Mouse (Mus musculus) brain, embryonic 18.5 days (tissue): ENCODE data around the gene Cfap77.

Experiments used
- DNase-seq: peaks from one replicate; pipeline ENCODE4 v3.0.0-alpha.2; 2012; ENCODE audit warnings: low read depth, low spot score

Gene Cfap77

DNA sequence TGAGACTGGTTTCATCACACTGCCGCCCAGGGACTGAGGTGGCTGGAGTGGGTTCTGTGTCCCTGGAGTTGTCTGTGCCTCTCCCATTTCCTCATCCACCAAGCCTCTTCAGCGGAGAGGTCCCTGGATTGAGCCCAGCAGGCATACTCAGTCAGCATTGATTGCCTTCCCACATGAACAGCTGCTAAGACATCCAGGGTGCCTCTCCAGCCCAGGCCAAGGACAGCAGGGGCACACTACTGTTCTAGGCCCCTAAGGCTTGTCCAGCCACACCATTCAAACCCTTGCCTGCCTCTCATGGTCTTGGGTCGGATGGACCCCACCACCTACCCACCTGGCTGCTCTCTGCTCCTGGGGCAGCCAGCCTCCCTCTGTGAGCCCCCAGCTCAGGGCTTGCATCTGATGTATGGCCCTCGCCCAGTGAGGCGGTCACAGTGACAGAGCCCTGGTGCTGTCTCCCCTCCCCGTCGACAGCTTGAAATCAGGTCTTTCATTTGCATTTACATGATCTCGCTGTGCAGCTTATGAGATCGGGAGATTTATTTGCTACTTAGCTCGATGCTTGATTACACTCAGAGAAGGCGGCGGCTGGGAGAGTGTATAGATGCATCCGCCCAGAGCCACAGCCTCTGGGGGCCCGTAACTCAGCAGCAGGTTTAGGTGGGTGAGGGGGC lies 57.6 kb downstream of the Cfap77 start:
- DNase-seq, result no peak

DNA sequence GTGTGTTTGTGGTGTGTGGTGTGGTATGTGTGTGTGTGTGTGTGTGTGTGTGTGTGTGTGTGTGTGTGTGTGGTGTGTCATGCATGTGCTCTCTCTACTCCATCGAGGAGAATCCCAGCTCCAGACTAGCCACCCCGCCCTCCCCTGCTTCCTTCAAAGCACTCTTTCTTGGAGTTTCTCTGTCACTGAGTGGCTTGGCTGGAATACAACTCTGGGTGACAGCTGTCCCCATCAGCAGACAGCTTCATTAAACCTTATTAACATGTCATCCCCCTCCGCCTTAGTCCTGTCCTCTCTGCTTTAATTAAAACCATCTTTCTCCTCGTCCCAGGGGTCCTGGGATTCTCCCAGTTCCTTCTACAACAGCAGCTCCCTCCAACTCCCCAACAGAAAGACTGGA lies 59.4 kb downstream of the Cfap77 start:
- no peak for DNase-seq

DNA sequence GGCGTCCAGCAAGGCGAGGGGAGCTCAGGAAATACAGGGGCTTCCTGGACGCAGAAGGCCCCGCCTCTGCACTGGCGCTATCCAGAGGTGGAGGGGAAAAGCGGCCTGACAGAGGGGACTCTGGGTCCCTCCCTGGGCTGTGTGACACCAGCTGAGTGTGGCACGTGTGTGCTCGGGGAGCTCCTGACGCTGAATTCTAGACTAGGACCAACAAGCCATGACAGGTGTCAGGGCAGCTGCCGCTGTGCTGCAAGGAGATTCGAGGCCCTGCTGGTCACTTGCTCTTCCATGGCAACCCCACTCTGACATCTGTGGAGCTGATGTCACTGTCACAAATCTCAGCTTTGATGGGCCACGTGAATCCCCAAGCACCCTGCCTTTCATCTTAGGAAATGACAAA lies 60.9 kb downstream of the Cfap77 start:
- no peak for DNase-seq

DNA sequence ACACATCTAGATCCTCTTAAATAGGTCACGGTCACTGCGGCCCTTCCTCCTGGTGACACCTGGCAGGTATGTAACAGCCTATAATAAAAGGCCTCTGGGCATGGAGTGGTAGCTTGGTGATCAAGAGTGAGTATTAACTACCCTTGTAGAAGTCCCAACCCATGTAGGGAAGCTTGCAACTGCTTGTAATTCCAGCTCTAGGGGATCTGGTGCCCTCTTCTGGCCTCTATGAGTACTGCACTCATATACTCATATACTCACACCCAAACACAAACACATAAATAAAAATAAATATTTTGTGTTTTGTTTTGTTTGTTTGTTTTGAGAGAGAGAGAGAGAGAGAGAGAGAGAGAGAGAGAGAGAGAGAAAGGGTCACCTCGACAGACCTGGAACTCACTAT lies 66.1 kb downstream of the Cfap77 start:
- DNase-seq, result no peak

DNA sequence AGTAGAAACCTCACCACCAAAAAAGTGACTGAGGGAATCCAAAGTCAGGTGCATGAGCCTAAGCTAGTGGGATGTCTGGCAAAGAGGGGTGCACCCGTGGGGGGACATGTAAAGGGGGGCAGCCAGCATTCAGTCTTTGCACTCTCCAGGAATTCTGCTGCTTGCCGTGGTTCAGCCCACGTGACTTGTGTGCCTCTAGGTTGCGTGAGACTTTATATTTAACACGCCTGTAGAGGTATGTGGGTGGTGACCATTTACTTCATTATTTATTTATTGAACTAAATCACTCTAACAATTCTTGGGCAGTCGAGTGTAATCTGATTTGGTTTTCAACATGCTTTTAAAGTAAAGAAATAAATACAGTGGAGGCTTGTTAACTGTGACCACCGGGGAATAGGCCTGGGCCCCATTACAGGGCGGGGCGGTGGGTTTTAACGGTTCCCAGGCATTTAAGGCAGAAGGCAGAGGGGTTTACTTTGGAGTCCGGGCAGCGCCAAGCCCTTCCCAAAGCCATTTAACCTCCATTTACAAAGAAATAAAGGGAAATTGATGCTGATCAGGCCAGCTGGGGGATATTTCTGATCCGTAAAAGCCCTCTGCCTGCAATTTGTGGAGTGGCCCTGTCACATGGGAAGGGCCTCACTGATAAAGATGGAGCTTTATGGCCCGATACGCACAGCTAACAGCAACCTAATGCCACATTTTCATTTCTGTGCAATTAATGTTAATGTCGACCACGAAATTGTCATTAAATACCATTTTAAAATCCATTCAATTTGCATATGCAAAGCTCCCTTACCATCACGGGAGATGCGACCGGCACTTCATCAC lies 74.6 kb downstream of the Cfap77 start:
- DNase-seq, result no peak

DNA sequence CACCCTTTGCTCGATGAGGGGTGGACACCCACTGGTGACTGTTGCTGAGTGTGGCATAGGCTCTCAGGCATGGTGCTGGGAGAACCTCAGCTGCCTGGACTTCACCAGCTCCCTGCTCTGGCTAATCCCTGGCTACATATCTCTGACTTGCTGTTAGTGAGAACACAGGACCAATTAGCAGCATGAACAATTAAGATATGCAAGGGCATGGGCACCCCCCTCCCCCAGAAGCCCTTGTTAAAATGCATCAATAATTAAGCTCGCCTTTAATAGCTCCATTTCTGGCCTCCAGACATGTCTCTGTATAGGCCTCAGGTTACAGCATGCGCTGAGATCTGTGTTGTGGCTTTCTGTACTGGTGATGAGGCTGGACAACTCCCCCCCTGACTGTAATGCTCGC lies 76.4 kb downstream of the Cfap77 start:
- DNase-seq, result no peak

DNA sequence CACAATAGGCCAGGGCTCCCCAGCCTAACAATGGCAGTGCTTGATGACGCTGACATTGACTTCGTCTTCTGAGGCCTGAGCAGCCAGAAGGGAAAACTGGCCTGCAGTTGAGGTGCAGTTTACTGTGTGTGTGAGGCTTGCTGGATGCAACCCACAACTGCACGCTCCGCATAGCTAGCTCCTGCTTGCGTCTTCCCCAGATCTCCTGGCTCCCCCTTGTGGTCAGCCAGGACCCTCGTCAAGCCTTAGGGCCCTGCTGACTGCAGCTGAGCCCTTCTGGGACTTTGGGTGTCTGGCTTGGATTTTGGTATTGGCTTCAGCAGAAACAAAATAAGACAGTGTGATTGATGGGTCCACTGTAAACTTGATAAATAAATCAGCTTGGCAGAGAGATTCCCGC lies 78.2 kb downstream of the Cfap77 start:
- DNase-seq, result peak; percentile 43

DNA sequence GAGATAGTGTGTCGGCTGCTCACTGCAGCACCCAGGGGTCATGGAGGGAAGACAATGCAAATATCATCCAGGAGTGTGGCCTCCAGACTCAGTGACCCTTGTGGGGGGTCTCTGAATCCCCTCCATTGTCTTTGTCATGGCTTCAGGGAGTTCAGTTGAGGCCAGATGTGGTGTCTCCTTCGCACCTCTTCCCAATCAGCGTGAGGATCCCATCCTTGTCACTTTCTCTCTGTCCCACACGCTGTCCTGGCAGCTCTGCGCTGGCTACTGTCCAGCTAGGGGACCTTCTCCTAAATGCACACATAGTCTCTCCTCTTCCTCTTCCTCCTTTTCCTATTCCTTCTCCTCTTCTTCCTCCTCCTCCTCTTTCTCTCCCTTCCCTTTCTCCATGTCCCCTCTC lies 79.3 kb downstream of the Cfap77 start:
- no peak for DNase-seq

DNA sequence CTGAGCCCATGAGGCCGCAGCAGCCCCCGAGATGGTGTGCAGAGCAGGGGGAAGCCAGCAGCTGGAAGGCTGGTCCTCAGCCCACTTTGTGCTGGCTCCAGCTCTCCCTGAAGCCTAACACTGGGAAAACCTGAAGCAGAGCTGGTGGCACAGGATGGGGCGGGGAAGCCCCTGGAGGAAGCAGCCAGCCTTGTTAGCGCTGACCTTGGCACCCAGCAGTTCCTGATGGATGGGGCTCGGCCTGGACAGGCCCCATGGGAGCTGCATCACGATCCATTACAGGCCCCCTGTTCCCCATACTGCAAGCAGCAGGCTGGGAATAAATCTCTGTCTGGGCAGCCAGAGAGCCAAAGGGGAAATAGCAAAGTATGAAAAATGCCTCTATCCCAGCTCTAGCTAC lies 80.3 kb downstream of the Cfap77 start:
- no peak for DNase-seq

DNA sequence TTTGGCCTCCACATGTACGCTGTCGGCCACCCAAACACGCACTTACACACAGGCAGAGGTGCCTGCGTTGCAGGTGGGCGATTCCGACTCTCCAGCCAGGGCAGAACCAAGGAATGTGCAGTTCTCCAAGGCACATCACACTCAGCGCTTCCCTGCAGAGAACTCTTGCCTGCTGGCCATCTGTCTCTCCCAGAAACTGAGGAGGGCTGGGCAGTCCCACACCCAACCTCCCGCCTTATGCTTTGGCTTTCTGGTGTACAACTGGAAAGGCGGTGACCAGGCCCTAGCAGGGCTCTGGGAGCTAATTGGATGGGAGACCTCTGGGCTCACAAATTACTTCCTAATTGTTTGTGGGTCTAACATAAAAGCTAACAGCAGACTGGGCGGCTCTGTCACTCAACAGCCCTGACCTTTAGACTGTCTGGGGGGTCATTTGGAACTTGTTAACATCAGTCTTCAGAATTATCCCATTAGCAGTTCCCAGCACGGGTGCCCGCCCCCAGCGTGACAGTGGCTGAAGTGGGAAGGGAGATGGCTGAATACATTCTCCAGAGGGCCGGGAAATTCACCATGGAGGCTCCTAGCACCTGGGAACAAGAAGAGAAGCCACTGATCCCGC lies 80.9 kb downstream of the Cfap77 start:
- no peak for DNase-seq

DNA sequence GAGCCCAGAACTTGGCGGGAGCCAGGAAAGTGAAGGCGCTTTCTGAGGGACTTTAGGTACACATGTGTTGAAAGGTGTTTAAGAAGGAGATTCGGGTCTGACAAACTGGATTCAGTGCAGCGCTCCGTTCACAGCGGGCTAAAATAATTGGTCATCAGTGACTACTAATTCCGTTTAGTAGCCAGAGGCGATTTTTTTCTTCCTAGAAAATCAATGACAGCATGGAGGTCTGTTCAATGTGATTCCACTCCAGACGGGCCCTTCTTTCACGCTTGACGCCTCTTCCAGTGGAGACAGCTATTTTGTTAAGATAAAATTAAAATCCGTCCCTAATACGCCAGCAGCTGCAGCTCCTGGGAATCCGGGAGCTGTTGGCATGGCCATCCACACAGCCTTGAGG lies 84.4 kb downstream of the Cfap77 start:
- no peak for DNase-seq

DNA sequence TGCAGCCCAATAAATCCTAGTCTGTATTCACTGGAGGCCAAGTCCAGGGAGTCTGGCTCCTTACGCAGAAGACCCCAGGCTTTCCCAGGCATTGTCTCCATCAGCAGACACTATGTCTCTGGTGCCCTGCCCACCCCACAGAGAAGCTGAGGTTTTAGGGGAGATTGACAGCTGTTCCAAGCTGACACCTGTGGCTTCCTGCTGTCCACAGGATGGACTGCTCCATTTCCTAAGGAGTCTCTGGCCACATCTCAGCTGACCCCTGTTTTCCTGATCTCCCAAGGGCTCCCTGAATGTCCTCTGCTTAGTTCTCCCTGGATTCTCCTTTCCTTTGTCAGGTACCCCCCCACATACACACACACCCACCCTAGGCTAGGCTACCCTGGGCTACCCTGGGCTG lies 86.6 kb downstream of the Cfap77 start:
- no peak for DNase-seq

DNA sequence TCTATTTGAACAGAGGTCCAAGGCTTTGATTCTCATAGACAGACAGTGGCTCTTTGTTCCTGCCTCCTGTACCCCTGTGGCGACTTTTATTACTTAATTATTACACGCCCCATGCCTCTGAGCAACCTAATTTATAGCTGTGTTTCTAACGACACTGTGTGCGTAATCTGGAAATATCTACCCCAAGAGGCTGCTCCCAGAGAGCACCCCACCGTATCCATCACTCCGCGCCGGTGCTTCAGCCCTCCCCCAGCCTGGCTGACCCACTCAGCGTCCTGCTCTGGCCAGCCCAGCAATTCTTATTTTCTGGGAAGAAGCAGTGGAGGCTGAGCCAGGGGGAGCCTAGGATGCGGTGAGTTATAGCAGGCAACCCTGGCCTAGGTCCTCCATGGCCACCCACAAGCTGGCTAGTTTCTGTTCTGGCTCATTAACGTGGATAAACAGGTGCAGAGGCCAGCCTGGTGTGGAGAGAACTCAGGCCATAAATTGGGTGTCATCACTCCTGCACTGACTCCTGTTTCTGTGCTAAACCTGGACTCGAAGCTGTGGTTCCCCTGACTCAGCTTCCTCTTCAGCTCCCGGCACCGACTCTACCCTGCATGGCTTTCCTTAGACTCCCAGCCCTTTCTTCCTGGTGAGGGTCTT lies 88.6 kb downstream of the Cfap77 start:
- no peak for DNase-seq

DNA sequence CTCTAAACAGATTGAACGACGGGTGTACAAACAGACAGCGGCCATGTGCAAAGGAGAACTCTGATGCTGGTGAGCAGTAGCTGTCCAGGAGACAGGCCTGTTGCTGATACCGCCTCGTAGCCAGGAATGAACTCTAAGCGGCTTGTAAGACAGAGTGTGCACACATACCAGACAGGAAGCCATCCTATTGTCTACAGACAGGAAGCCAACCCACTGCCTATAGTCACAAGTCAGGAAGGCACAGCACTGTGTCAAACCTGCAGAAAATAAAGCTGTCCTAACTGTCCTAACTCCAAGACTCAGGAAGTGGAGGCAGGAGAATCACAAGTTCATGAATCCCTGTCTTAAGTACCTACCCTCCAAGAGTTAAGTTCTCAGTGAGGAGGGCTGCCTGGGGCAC lies 91.3 kb downstream of the Cfap77 start:
- DNase-seq, result no peak

DNA sequence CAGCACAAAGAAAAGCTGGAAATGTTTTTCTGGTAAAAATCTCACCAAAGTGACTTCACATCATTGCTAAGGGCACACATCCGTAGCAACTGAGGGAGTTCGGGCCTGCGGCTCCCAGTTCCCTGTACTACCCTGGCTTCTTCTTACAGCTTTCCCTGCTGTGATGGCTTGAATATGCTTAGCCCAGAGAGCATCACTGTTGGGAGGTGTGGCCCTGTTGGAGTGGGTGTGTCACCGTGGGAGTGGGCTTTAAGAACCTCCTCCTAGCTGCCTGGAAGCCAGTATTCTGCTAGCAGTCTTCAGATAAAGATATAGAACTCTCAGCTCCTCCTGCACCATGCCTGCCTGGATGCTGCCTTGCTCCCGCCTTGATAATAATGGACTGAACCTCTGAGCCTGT lies 93.2 kb downstream of the Cfap77 start:
- DNase-seq, result no peak

DNA sequence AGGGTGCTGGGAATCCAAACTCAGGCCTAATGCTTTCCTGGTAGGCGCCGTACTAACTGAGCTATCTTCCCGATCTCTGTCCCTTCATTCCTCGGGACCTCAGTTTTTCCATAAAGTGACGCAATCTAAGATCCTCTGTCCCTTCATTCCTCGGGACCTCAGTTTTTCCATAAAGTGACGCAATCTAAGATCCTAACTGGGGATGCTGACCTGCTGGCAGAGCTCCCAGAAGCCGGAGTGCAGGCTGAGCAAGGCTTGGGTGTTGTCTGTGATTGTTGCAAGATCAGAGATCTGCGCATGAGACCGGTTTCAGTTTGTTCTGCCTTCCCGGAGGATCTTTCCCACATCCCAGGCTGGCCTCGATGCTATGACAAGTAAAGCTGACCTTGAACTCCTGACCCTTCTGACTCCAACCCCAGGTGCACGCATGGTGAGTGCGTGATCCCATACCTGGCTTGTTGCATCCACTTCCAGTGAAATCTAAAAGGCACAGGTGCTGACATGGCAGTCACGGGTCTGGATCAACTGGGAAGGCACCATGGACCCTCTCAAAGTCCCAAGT lies 93.8 kb downstream of the Cfap77 start:
- DNase-seq, result no peak

DNA sequence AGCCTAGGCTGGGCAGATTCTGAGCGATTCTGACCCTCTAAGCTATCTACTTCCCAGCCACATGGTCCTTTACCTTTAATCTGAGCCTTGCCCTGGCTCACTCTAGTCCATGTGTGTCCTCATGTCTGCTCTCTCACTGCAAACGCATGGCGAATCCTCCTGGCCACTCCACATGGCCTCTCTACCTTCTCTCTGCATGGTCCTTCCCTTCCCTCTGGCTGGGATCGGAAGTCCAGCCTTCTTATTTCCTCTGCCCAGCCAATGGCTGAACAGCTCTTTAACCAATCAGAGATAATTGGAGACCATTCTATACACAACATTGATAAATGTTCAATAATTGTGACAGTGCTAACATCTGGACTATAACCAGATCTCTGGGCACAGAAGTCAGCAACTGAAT lies 98.0 kb downstream of the Cfap77 start:
- no peak for DNase-seq

DNA sequence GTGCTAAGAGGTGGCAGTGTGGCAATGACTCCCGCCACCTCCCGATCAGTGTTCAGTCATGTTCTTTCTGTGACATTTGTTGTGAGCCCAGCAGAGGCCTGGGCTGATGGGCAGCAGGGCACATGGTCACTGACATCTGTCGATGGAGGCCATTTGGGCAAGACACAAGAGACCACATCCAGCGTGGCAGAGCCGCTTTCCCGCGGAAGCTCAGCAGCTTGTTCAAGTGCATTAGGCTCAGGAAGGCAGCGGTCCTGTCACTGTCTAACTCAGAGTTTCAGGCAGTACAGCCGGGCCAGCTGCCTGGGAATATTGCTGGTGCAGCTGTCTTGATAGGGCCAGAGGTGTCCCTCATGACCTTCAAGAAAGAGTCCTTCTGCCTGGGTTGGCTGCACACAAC lies 100.3 kb downstream of the Cfap77 start:
- DNase-seq, result no peak

DNA sequence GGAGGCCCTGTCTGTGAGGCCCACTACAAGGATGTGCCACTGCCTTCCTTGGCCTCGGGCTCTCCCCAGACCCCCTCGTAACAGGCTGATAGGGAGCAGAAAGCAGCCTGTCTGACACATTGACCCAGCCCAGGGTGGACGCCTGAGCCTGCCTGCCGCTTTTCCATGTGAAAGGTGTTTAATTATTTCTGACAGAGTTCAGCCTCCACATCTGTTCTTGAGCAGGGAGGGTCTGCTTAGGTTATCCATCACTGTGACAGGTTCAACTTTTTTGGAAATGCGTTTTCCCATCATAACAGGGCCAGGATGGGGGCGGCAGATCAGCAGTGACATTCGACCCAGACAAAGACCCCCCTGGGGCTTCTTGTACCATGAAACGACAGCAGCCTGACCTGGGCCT lies 101.9 kb downstream of the Cfap77 start:
- DNase-seq, result no peak

DNA sequence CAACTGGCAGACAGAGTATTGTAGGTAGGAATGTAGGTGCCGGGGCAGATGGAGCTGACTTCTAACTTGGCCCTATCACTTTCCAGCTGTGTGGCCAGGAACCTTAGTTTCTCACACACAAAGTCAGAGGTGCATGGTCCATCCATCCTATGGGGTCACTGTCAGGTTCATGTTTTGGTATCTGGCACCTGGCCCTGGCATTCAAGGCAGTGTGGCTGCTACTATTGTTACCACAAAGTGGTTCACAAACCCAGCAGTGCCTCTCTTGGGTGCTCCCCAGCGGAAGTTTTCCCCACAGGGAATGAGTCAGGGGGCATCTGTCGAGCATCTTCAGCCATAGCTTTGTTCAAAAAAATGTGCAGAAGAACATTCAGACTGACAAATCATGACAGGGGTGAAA lies 108.6 kb downstream of the Cfap77 start:
- no peak for DNase-seq

DNA sequence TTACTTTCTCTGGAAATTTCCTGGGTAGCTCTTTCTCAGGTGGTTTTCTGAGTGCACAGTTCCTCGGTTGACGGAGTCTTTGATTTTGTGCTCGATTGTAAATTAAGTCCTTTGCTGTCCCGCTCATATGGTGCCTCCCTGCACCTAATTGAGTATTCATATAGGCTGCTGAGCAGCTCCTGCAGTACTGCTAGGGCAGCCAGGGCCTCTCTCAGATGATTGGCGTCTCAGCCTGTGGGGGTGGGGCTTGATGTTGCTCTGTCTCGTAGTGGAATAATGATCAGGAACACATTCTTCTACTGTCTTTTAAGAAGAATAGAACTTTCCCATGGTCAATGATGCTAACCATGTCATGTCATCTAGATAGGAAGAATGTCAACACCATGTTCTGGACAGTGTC lies 109.5 kb downstream of the Cfap77 start:
- DNase-seq, result no peak
